Mouse (Mus musculus) midbrain, embryonic 16.5 days (tissue): ENCODE data around the gene Castor2. TPM values are rescaled to one million over a fixed set of nuclear protein-coding genes. Genes with fewer than 3 reads are reported as not detected.
A peak's percentile ranks its signal among the peaks of the same experiment; 100 is the strongest.

ENCODE experiments used
- ATAC-seq: fragments of 200-750 bp; cut with Nextera tagmentation; 2 replicates; pipeline ENCODE4 v1.8.0; 2017; ENCODE audit warnings: moderate TSS enrichment
- H3K27ac ChIP-seq: fragments of 300-500 bp; sonication (generic); 2 replicates; pipeline ENCODE4 v1.5.1; 2014; ENCODE audit warnings: mild to moderate bottlenecking, low read length, mixed read lengths
- H3K27me3 ChIP-seq: fragments of 300-500 bp; sonication (generic); 2 replicates; pipeline ENCODE4 v1.6.1; 2014; ENCODE audit warnings: low read depth, low read length, mixed read lengths; ENCODE audit not compliant: control insufficient read depth, insufficient read depth
- H3K36me3 ChIP-seq: fragments of 300-500 bp; sonication (generic); 2 replicates; pipeline ENCODE4 v1.6.1; 2014; ENCODE audit warnings: mild to moderate bottlenecking, low read length, moderate library complexity, mixed read lengths; ENCODE audit not compliant: control insufficient read depth, insufficient read depth
- H3K4me1 ChIP-seq: fragments of 300-500 bp; sonication (generic); 2 replicates; pipeline ENCODE4 v1.6.1; 2014; ENCODE audit warnings: mild to moderate bottlenecking, low read length, mixed read lengths; ENCODE audit not compliant: control insufficient read depth, insufficient read depth
- H3K4me2 ChIP-seq: fragments of 300-500 bp; sonication (generic); 2 replicates; pipeline ENCODE4 v1.6.1; 2014; ENCODE audit warnings: mild to moderate bottlenecking, low read length, mixed read lengths
- H3K4me3 ChIP-seq: fragments of 300-500 bp; sonication (generic); 2 replicates; pipeline ENCODE4 v1.5.1; 2014; ENCODE audit warnings: low read depth, mild to moderate bottlenecking, low read length, moderate library complexity, mixed read lengths
- H3K9ac ChIP-seq: fragments of 300-500 bp; sonication (generic); 2 replicates; pipeline ENCODE4 v1.6.1; 2014; ENCODE audit warnings: low read depth, low read length, mixed read lengths
- H3K9me3 ChIP-seq: fragments of 300-500 bp; sonication (generic); replicated peaks from 2 replicates; pipeline ENCODE4 v1.6.1; 2014; ENCODE audit warnings: mild to moderate bottlenecking, low read length, mixed read lengths; ENCODE audit not compliant: control insufficient read depth, poor library complexity, severe bottlenecking
- WGBS: fragments of 180-500 bp; shearing (Covaris S2); extraction: QIAGEN DNeasy Blood & Tissue Kit; methylation state at CpG from one replicate; pipeline ENCODE4 v1.1.7; 2014; 5-methylcytosine and 5-hydroxymethylcytosine counted together
- polyA plus RNA-seq: library from polyadenylated mRNA; unstranded; fragments of >200 nt; fragmentation: Nextera tagmentation; extraction: Ambion mirVana; gene quantifications from 2 replicates; pipeline ENCODE4 v1.2.1, GENCODE M21; 2015

Gene Castor2
- polyA plus RNA-seq, 1 experiment from 2014 or later = 34.8 TPM

DNA sequence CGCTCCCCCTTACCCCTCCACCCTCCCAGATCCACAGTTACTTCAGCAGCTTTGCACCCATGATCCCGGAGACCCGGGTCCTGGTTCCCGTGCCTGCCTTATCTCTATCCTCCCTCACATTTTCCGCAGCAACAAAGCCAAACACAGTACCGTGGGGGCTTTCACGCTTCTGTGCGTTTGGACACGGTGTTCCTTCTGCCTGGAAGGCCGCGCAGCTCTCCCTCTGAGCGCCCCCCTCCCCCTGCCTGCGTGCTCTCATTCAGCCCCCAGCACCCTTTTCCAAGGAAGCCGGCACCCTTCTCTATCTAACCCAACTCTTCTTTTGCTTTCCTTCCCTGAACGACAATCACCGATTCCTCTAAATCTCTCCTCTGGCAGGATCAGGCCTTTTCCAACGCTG lies 535 bp upstream of the Castor2 start:
- WGBS = under 1% methylated on average over 16 of the region's 17 CpGs

DNA sequence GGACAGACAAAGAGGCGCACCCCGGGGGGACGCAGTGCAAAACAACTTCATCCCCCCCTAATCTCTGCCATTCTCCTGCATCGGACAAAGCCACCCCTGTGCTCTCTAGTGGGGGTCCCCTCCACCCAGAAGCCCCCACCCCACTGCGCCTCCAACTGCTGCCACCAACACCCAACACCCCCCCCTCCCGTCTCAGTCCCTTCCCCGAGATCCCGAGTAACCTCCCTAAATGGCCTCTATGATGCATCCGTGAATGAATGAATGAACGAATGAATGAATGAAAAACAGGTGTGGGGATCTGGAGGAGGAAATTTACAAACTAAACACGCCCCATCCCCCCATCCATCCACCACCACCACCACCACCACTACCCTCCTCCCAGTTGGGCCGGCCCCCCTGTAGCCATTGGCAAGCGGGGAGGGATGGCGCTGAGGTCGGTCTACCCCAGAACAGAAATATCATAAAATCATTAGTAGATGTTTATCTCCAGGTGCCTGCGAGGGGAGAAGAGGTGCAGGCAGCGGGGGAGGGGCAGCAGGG lies 791 bp downstream of the Castor2 start:
- Histone ChIP-seq H3K27ac (peak overlapping the region; percentile 91), H3K4me2 (peak overlapping the region; percentile 76), H3K9ac (peak overlapping the region; percentile 90), H3K4me1 (peaks cover 27% of the 10 kb centered on the region), H3K27me3 (no peaks in the 10 kb centered on the region), H3K36me3 (no peaks in the 10 kb centered on the region), H3K9me3 (no peaks in the 10 kb centered on the region), H3K4me3 (peak overlapping the region; percentile 89)
- ATAC-seq = peak; percentile 16; the same call in 1 of the 2 replicates
- WGBS = under 1% methylated on average over 15 of the region's 17 CpGs

More for the DNA sequence above, 535 bp upstream of the Castor2 start:
- Histone ChIP-seq H3K9me3 (no peaks in the 10 kb centered on the region), H3K27me3 (no peaks in the 10 kb centered on the region), H3K4me2 (peak overlapping the region; percentile 76), H3K4me1 (peaks cover 27% of the 10 kb centered on the region), H3K4me3 (peak overlapping the region; percentile 89), H3K27ac (peak overlapping the region; percentile 91), H3K9ac (peak overlapping the region; percentile 90), H3K36me3 (no peaks in the 10 kb centered on the region)
- peak; percentile 37 for ATAC-seq

DNA sequence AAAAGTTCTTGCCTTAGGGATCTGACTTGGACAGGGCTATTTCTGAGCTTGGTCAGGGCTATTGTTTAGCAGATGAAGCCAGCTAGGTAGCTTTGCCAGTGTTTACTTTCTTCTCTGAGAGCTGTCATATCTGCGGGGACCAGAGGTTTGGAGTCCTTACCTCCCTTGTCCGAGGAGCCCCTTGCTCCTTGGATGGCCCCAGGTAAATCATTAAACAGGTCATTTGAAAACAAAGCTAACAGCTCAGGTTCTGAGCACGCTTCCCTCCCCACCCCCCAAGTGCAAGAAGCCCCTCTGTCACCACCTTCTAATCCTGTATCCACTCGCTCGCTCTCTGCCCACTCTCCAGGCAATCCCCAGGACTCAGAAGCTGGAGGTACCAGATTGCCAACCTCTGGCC lies 1.8 kb downstream of the Castor2 start:
- no peaks in the 10 kb centered on the region for H3K36me3 ChIP-seq
- 42% methylated on average over 5 of the region's 5 CpGs for WGBS

DNA sequence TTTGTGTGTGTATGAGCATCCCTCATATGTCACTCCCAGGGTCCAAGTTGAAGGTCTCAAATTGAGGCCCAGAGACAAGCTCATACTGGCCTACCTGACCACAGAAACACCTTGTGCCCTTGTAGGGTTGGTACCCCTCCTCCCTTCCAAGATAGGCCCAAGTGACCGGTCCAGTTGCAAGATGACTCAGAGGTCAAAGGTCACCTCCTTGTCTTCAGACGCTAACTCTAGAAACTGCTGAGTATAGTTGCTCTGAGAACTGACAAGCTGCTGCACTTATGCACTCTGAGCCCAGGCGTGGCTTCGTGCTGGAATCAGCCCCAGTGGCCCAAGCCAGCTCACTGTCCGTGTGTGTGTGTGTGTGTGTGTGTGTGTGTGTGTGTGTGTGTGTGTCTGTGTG lies 2.4 kb downstream of the Castor2 start:
- ATAC-seq = no peak
- 38% methylated on average over 5 of the region's 5 CpGs for WGBS
- Histone ChIP-seq H3K4me1 (peaks cover 27% of the 10 kb centered on the region), H3K4me3 (peak overlapping the region; percentile 89), H3K36me3 (no peaks in the 10 kb centered on the region), H3K4me2 (peak overlapping the region; percentile 76), H3K9me3 (no peaks in the 10 kb centered on the region), H3K27me3 (no peaks in the 10 kb centered on the region), H3K9ac (peak overlapping the region; percentile 34; the same call in 1 of the 2 replicates), H3K27ac (no peak overlapping the region)

More for the DNA sequence above, 1.8 kb downstream of the Castor2 start:
- Histone ChIP-seq H3K27ac (no peak overlapping the region), H3K27me3 (no peaks in the 10 kb centered on the region), H3K9me3 (no peaks in the 10 kb centered on the region), H3K4me3 (peak overlapping the region; percentile 89), H3K4me1 (peaks cover 27% of the 10 kb centered on the region), H3K9ac (peak overlapping the region; percentile 90), H3K4me2 (peak overlapping the region; percentile 76)
- ATAC-seq = no peak

DNA sequence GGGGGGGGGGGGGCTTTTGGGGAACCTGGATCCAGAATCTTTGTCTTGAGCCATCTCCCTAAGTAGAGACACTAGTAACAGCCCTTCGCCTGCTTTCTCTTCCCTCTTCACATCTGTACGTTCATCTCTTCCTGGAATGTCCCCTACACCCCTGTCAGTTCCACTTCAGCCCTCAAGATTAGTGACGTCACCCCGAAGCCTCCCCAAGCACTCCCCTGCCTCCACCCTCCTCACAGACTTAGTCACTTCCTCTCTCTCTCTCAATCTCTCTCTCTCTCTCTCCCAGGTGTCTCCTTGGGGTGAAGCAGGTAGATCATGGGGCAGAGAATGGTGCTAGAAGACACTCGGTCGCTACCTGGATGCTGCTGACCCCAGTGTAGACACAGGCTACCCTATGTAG lies 3.2 kb downstream of the Castor2 start:
- H3K27me3 ChIP-seq = no peaks in the 10 kb centered on the region
- H3K27ac ChIP-seq = no peak overlapping the region
- 81% methylated on average over 6 of the region's 6 CpGs for WGBS
- no peak for ATAC-seq
- H3K4me2 ChIP-seq = peak overlapping the region; percentile 76
- H3K4me3 ChIP-seq = no peak overlapping the region
- peaks cover 27% of the 10 kb centered on the region for H3K4me1 ChIP-seq
- H3K36me3 ChIP-seq = no peaks in the 10 kb centered on the region
- H3K9me3 ChIP-seq = no peaks in the 10 kb centered on the region
- no peak overlapping the region for H3K9ac ChIP-seq

DNA sequence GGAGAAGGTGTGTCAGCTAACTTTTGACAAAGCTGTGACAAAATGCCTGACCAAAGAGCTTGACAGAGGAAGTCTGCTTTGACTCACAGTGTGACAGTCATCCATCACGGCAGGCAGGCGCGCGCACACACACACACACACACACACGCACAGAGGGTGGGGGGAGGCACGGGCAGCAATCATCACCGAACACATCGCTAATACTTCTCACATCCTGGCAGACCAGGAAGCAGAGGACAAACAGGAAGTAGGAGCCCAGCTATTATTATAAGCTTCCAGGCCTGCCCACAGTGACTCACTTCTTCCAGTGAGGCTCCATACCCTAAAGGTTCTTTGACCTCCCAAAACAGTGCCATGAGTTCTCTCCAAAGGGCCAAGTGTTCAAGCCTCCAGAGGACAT lies 6.3 kb downstream of the Castor2 start:
- H3K4me3 ChIP-seq = no peak overlapping the region
- no peak overlapping the region for H3K27ac ChIP-seq
- ATAC-seq = no peak
- WGBS = 94% methylated on average over 8 of the region's 8 CpGs
- H3K9me3 ChIP-seq = no peaks in the 10 kb centered on the region
- H3K4me2 ChIP-seq = no peak overlapping the region
- 0 out of 2 replicates have a peak, but pooled peaks cover 2% of the 10 kb centered on the region for H3K36me3 ChIP-seq
- peaks cover 21% of the 10 kb centered on the region for H3K4me1 ChIP-seq
- H3K9ac ChIP-seq = no peak overlapping the region
- no peaks in the 10 kb centered on the region for H3K27me3 ChIP-seq

DNA sequence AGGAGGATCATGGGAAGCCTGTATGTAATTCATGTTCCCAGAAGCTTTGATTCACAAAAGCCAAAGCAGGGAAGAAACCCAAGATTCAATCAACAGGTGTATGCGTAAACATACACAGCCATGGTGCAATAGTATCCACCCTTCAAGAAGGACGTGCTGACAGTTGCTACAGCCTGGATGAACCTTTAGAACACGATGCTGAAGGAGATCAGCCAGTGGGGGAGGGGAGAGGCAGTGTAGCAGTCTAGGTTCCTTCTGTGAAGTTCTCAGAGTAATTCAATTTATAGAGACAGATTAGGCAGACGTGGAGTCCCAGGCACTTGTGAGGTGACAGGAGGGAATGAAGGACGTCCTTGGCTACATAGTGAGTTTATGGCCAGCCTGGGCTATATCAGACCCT lies 15.5 kb downstream of the Castor2 start:
- H3K27me3 ChIP-seq = no peaks in the 10 kb centered on the region
- no peak overlapping the region for H3K4me3 ChIP-seq
- no peak overlapping the region for H3K27ac ChIP-seq
- 91% methylated on average over 5 of the region's 5 CpGs for WGBS
- H3K9ac ChIP-seq = no peak overlapping the region
- H3K9me3 ChIP-seq = no peaks in the 10 kb centered on the region
- H3K36me3 ChIP-seq = peaks cover 11% of the 10 kb centered on the region
- H3K4me2 ChIP-seq = no peak overlapping the region
- ATAC-seq = no peak
- H3K4me1 ChIP-seq = no peaks in the 10 kb centered on the region

DNA sequence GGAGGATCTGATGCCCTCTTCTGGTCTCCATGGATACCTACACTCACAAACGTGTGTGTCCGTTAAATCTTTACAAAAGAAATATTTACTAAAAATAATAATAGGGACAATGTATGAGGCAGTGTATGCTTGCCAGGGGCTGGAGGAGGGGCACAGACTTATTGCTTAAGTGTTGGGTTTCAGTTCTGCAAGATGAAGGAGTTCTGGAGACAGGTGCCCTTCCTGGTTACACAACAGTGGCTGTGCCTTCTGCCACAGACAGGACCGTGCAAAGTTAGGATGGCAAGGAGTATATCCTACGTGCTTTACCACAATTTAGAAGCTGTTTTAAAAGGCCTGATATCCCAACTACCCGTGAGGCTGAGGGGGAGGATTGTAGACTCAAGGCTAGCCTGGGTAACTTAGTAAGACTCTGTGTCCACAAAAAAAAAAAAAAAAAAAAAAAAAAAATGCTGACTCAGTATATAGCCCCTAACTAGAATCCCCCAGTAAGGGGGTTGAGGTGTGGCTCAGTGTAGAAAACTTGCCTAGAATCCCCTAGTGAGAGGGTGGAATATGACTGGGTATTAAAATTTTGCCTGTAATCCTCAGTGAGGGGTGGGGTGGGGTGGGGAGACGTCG lies 16.2 kb downstream of the Castor2 start:
- Histone ChIP-seq H3K9me3 (no peaks in the 10 kb centered on the region), H3K4me1 (no peaks in the 10 kb centered on the region), H3K36me3 (peaks cover 11% of the 10 kb centered on the region), H3K4me2 (no peak overlapping the region), H3K4me3 (no peak overlapping the region), H3K27ac (no peak overlapping the region), H3K9ac (no peak overlapping the region), H3K27me3 (no peaks in the 10 kb centered on the region)
- WGBS = 89% methylated on average over 7 of the region's 7 CpGs
- ATAC-seq = no peak

DNA sequence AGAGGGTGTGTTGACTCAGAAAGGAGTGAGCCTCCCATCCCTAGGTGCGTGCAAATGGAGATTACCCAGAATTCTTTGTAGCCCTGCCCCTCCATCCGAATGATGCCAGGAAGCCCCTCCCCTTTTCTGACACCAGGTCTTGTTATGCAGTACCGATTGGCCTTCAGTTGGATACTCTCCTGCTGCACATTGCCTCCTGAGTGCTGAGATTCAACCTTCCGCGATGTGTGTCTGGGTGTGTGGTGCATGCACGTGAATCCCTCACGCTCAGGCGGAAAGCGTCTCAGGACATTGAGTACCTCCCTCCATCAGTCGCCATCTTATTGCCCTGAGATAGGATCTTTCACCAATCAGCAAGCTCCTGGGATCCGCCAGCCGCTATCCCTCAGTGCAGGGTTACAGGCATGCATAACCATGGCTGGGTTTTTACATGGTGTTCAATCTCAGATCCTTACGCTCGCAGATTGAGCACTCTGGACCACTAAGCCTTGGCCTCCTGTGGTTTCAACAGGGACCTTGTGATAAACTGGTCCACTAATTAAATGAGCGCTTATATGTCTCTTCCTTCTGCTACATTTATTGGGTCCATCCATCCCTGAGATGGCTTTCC lies 19.4 kb downstream of the Castor2 start:
- no peak overlapping the region for H3K27ac ChIP-seq
- peak; percentile 13; the same call in 1 of the 2 replicates for ATAC-seq
- H3K4me1 ChIP-seq = 0 out of 2 replicates have a peak, but pooled peaks cover 2% of the 10 kb centered on the region
- H3K36me3 ChIP-seq = peaks cover 11% of the 10 kb centered on the region
- H3K9ac ChIP-seq = no peak overlapping the region
- H3K9me3 ChIP-seq = no peaks in the 10 kb centered on the region
- H3K4me2 ChIP-seq = no peak overlapping the region
- no peaks in the 10 kb centered on the region for H3K27me3 ChIP-seq
- H3K4me3 ChIP-seq = no peak overlapping the region
- WGBS = 95% methylated on average over 15 of the region's 15 CpGs
